Mouse (Mus musculus): ENCODE results near the gene Mtmr4. TPM values are rescaled to one million over a fixed set of nuclear protein-coding genes. Genes with fewer than 3 reads are reported as not detected.

Gene Mtmr4
- polyA plus RNA-seq, 1 experiment from 2014 or later, result 13.1 TPM

- peaks cover 10% of the 10 kb centered on the region for H3K27me3 ChIP-seq
- H3K9ac ChIP-seq, result no peak overlapping the region
- H3K36me3 ChIP-seq, result no peaks in the 10 kb centered on the region
- no peak for ATAC-seq (replicated peaks; ENCODE audit: insufficient number of reproducible peaks, insufficient read depth, low FRiP score, low read depth)
- no peak overlapping the region for H3K4me2 ChIP-seq
- H3K27ac ChIP-seq, result no peak overlapping the region
- WGBS, result 78% methylated on average over 2 of the region's 2 CpGs
- peak overlapping the region; percentile 3; the same call in 1 of the 2 replicates for H3K4me3 ChIP-seq
- H3K4me1 ChIP-seq (replicated peaks), result 0 out of 2 replicates have a peak, but pooled peaks cover 6% of the 10 kb centered on the region
- H3K9me3 ChIP-seq (replicated peaks), result no peaks in the 10 kb centered on the region
Observed at GRCm38 (mm10) chr11:87665658-87666057, 73.7 kb downstream of the Mtmr4 start.

Other genes starting within 250 kb of the Mtmr4 start
- 5.3 and 6.2 TPM in 2 replicates for gene Ppm1e, start 233.1 kb upstream of the Mtmr4 start, polyA plus RNA-seq (2015; fragmentation: Nextera tagmentation; extraction: Ambion mirVana)
- gene Rad51c, start 187.2 kb upstream of the Mtmr4 start, polyA plus RNA-seq (2015; fragmentation: Nextera tagmentation; extraction: Ambion mirVana), result 8.5 and 9.5 TPM in 2 replicates
- 0.24 and 0.27 TPM in 2 replicates for gene Tex14, start 187.1 kb upstream of the Mtmr4 start, polyA plus RNA-seq (2015; fragmentation: Nextera tagmentation; extraction: Ambion mirVana)
- not detected in 2 replicates for gene Gm11492, start 25.5 kb upstream of the Mtmr4 start, polyA plus RNA-seq (2015; fragmentation: Nextera tagmentation; extraction: Ambion mirVana)
- gene Sept4, start 23.3 kb upstream of the Mtmr4 start, polyA plus RNA-seq (2015; fragmentation: Nextera tagmentation; extraction: Ambion mirVana), result 23.8 and 25.6 TPM in 2 replicates
- gene Hsf5, start 25.0 kb downstream of the Mtmr4 start, polyA plus RNA-seq (2015; fragmentation: Nextera tagmentation; extraction: Ambion mirVana), result 0.08 and 0.09 TPM in 2 replicates
- 1.3 and 3.3 TPM in 2 replicates for gene Rnf43, start 70.6 kb downstream of the Mtmr4 start, polyA plus RNA-seq (2015; fragmentation: Nextera tagmentation; extraction: Ambion mirVana)
- gene Supt4a, start 145.4 kb downstream of the Mtmr4 start, polyA plus RNA-seq (2015; fragmentation: Nextera tagmentation; extraction: Ambion mirVana), result 101 and 103 TPM in 2 replicates
- gene Tspoap1, start 168.4 kb downstream of the Mtmr4 start, polyA plus RNA-seq (2015; fragmentation: Nextera tagmentation; extraction: Ambion mirVana), result 0.24 and 1.9 TPM in 2 replicates
- 0.69 and 3.8 TPM in 2 replicates for gene Mpo, start 201.4 kb downstream of the Mtmr4 start, polyA plus RNA-seq (2015; fragmentation: Nextera tagmentation; extraction: Ambion mirVana)
- 0.13 and 0.79 TPM in 2 replicates for gene Lpo, start 236.1 kb downstream of the Mtmr4 start, polyA plus RNA-seq (2015; fragmentation: Nextera tagmentation; extraction: Ambion mirVana)

All from heart, embryonic 15.5 days (tissue).